Mouse (Mus musculus) midbrain, embryonic 14.5 days (tissue): ENCODE measurements around the gene Ece1. TPM values are rescaled to one million over a fixed set of nuclear protein-coding genes. Genes with fewer than 3 reads are reported as not detected.
A peak's percentile ranks its signal among the peaks of the same experiment; 100 is the strongest.

ENCODE experiments used
- ATAC-seq: fragments of 200-750 bp; cut with Nextera tagmentation; 2 replicates; pipeline ENCODE4 v1.8.0; 2017; ENCODE audit warnings: moderate number of reproducible peaks, moderate library complexity; ENCODE audit not compliant: low FRiP score, low TSS enrichment
- DNase-seq: peaks from one replicate; pipeline ENCODE4 v3.0.0-alpha.2; 2015
- H3K27ac ChIP-seq: fragments of 300-500 bp; sonication (generic); replicated peaks from 2 replicates; pipeline ENCODE4 v1.5.1; 2014; ENCODE audit warnings: mild to moderate bottlenecking, low read depth, low read length, moderate library complexity
- H3K27me3 ChIP-seq: fragments of 300-500 bp; sonication (generic); 2 replicates; pipeline ENCODE4 v1.6.1; 2014; ENCODE audit warnings: low read length, control low read depth, mixed read lengths; ENCODE audit not compliant: control insufficient read depth, insufficient read depth
- H3K36me3 ChIP-seq: fragments of 300-500 bp; sonication (generic); 2 replicates; pipeline ENCODE4 v1.6.1; 2014; ENCODE audit warnings: low read length, control low read depth; ENCODE audit not compliant: control insufficient read depth, insufficient read depth
- H3K4me1 ChIP-seq: fragments of 300-500 bp; sonication (generic); 2 replicates; pipeline ENCODE4 v1.6.1; 2014; ENCODE audit warnings: mild to moderate bottlenecking, antibody characterized with exemption, low read length, control low read depth; ENCODE audit not compliant: control insufficient read depth, insufficient read depth
- H3K4me2 ChIP-seq: fragments of 300-500 bp; sonication (generic); 2 replicates; pipeline ENCODE4 v1.6.1; 2014; ENCODE audit warnings: mild to moderate bottlenecking, low read length, moderate library complexity
- H3K4me3 ChIP-seq: fragments of 300-500 bp; sonication (generic); replicated peaks from 2 replicates; pipeline ENCODE4 v1.5.1; 2014; ENCODE audit warnings: low read depth, low read length
- H3K9ac ChIP-seq: fragments of 300-500 bp; sonication (generic); replicated peaks from 2 replicates; pipeline ENCODE4 v1.6.1; 2014; ENCODE audit warnings: mild to moderate bottlenecking, low read length, moderate library complexity
- H3K9me3 ChIP-seq: fragments of 300-500 bp; sonication (generic); 2 replicates; pipeline ENCODE4 v1.6.1; 2016; ENCODE audit warnings: low read length, control low read depth, mixed read lengths; ENCODE audit not compliant: control insufficient read depth
- WGBS: fragments of 180-500 bp; shearing (Covaris S2); extraction: QIAGEN DNeasy Blood & Tissue Kit; methylation state at CpG from one replicate; pipeline ENCODE4 v1.1.7; 2014; 5-methylcytosine and 5-hydroxymethylcytosine counted together
- polyA plus RNA-seq: library from polyadenylated mRNA; unstranded; fragments of >200 nt; fragmentation: Nextera tagmentation; extraction: Ambion mirVana; gene quantifications from 2 replicates; pipeline ENCODE4 v1.2.1, GENCODE M21; 2014

The Ece1 gene
- polyA plus RNA-seq, 1 experiment from 2014 or later, result 18.4 TPM

DNA sequence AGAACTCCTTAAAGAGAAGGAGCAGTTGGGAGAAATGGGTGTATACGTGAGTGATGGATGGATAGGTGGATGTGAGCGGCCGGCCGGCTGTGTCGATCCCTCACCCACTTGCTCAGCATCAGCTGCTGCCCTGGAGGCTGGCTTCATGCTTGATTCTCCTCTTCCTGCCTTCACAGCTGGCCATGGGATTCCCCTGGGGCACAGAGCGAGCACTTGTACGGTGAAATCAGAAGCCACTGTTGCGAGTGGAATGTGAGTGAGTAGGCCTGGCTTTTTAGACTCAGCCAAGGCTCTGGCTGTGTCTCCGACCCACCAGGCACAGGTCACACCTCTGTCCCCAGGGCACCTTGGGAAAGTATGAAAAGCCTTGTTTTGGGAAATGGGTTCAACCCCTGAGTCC is 20.6 kb downstream of the Ece1 start:
- no peak overlapping the region for H3K27ac ChIP-seq
- no peak overlapping the region for H3K9ac ChIP-seq
- no peak overlapping the region for H3K4me2 ChIP-seq
- no peaks in the 10 kb centered on the region for H3K27me3 ChIP-seq
- H3K4me3 ChIP-seq, result no peak overlapping the region
- WGBS, result 54% methylated on average over 9 of the region's 9 CpGs
- ATAC-seq (no peak), DNase-seq (peak; percentile 48)
- H3K4me1 ChIP-seq, result peaks cover 8% of the 10 kb centered on the region; the same call in 1 of the 2 replicates
- no peaks in the 10 kb centered on the region for H3K36me3 ChIP-seq
- no peaks in the 10 kb centered on the region for H3K9me3 ChIP-seq

DNA sequence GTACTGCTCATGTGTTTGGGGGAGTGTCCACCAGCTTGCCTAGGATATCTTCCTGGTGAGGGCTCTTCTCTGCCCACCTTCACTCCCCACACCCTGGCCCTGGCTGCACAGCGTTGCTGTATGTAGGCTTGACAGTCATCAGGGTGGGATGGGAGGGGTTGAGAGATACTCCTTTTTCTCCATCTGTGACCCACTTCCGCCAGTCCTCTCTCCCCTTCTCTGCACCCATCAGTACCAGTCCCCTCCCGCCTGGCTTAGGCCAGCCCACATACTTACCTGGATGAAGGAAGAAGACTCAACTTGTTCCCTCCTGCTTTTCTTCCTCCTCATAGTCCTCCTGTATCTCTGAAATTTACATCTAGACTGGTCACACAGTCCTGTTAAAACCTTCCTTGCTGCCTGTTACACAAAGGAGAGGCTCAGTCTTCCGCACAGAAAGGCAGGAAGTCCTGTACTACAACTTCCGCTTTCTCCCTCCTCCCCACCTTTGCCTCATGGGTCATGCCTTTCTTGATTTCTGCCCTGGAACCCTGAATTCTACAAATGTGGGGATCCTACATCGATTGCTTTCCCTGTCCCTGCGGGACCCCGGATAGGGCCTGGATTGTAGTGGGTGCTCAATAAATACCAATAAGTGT is 21.6 kb downstream of the Ece1 start:
- no peaks in the 10 kb centered on the region for H3K36me3 ChIP-seq
- H3K4me3 ChIP-seq, result no peak overlapping the region
- no peak overlapping the region for H3K27ac ChIP-seq
- WGBS, result 91% methylated on average over 8 of the region's 8 CpGs
- H3K9me3 ChIP-seq, result no peaks in the 10 kb centered on the region
- peaks cover 8% of the 10 kb centered on the region; the same call in 1 of the 2 replicates for H3K4me1 ChIP-seq
- DNase-seq (no peak), ATAC-seq (no peak)
- H3K9ac ChIP-seq, result no peak overlapping the region
- H3K4me2 ChIP-seq, result no peak overlapping the region
- H3K27me3 ChIP-seq, result no peaks in the 10 kb centered on the region

DNA sequence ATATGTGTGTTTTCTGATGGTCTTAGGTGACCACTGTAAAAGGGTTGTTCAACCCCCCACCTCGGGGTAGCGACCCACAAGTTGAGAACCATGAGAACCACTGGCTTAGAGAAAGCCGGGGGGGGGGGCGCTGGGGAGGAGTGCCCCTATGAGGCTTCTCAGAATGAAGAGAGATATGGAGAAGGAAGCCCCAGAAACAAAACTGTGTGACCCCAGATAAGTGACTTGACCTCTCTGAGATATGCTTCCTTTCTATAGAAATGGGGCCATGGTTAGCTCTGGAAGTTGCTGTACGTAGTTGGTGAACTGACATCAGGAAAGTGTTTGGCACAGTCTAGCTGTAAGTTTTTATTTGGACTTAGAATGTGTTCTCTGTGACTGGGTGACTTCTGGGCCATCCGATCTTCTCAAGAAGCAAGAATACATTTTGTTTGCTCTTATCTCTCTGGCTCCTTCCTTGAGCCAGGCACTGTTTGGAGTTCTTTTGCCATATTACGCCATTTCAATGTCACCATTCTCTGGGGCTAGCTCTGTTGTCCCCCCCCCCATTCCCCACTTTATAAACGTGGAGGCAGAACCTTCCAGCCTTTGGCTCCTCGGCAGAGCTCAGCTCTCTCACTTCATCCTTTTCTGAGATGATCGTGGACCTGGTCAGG is 25.4 kb downstream of the Ece1 start:
- H3K27me3 ChIP-seq, result no peaks in the 10 kb centered on the region
- peaks cover 27% of the 10 kb centered on the region for H3K4me1 ChIP-seq
- H3K36me3 ChIP-seq, result no peaks in the 10 kb centered on the region
- H3K4me2 ChIP-seq, result no peak overlapping the region
- ATAC-seq (no peak), DNase-seq (no peak)
- H3K4me3 ChIP-seq, result no peak overlapping the region
- no peak overlapping the region for H3K27ac ChIP-seq
- 89% methylated on average over 10 of the region's 10 CpGs for WGBS
- no peaks in the 10 kb centered on the region for H3K9me3 ChIP-seq
- H3K9ac ChIP-seq, result no peak overlapping the region

DNA sequence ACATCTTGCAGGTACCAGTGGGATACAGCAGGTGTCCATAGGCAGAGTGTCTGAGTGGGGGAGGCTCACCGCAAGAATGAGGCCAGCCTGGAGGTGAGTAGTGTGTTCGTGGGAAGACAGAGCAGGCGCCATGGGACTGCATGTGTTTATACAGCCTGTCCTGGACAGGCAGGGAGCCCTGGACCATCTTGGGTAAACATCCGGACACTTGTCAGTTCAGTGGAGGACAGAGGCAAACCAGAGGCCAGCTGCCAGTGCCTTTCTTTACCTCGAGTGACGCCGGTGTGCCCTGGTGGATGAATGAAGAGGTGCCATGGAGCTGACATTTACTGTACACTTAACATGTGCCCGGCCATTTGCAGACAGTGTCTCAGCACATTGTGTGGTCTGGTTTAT is 26.0 kb downstream of the Ece1 start:
- no peak overlapping the region for H3K4me2 ChIP-seq
- DNase-seq, result no peak
- WGBS, result 89% methylated on average over 8 of the region's 8 CpGs

DNA sequence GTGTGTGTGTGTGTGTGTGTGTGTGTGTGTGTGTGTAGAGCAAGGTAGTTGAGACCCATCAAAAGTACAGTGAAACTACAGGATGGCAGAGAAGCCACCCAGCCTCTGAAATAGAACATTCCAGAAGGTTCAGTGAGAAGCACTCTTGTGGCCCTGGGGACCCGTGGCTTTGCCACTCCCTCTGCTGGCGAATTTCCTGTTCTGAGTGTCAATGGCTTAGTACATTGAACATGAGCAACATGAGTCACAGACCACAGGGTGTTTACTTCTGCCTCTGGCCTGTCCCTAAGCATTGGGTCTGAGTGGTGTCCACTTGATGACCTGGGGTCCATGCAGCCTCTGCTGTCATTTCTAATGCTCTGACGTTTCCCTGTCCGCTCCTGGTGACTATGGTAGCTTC is 28.6 kb downstream of the Ece1 start:
- WGBS, result 91% methylated on average over 4 of the region's 4 CpGs

More for the DNA sequence above, 26.0 kb downstream of the Ece1 start:
- H3K36me3 ChIP-seq, result no peaks in the 10 kb centered on the region
- H3K4me3 ChIP-seq, result no peak overlapping the region
- H3K4me1 ChIP-seq, result peaks cover 28% of the 10 kb centered on the region
- no peak for ATAC-seq
- no peak overlapping the region for H3K27ac ChIP-seq
- H3K9ac ChIP-seq, result no peak overlapping the region
- no peaks in the 10 kb centered on the region for H3K9me3 ChIP-seq
- H3K27me3 ChIP-seq, result no peaks in the 10 kb centered on the region

DNA sequence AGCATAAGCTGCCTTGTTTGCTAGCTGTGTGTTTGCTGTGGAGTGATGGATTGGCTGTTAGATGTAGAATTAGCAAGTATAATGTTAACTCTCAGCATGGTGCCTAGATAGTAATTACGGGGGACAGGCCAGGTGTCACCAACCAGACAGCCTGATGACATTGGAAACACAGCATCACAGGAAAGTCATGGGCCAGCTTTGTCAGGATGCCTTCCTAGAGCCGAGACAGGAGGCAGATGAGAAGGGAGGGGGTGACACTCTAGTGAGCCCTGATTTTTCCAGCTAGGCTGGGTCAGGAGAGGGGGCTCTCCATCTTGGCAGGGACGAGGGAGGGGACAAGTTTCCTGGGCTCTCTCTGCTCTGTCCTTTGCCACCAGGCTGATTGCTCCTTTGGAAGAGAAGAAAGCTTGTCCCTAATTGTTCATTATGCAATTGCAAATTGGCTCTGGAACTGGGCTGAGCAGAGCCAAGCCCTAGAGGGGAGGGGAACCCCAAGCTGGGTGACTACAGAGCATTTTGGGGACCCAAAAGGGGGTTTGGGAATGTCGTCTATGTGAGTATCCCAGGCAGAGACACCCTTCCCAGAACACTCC is 29.6 kb downstream of the Ece1 start:
- Histone ChIP-seq H3K4me3 (no peak overlapping the region), H3K27ac (peak overlapping the region; percentile 88), H3K9me3 (no peaks in the 10 kb centered on the region), H3K4me2 (peak overlapping the region; percentile 12; the same call in 1 of the 2 replicates), H3K36me3 (no peaks in the 10 kb centered on the region), H3K9ac (no peak overlapping the region), H3K27me3 (no peaks in the 10 kb centered on the region), H3K4me1 (peaks cover 37% of the 10 kb centered on the region)
- WGBS, result 14% methylated on average over 4 of the region's 4 CpGs
- peak; percentile 59 for DNase-seq
- ATAC-seq, result 0 out of 2 replicates have a peak, but pooled peaks have one; percentile 31

More for the DNA sequence above, 28.6 kb downstream of the Ece1 start:
- H3K27ac ChIP-seq, result no peak overlapping the region
- no peak overlapping the region for H3K4me2 ChIP-seq
- no peaks in the 10 kb centered on the region for H3K36me3 ChIP-seq
- no peak for DNase-seq
- H3K27me3 ChIP-seq, result no peaks in the 10 kb centered on the region
- H3K4me3 ChIP-seq, result no peak overlapping the region
- H3K9ac ChIP-seq, result no peak overlapping the region
- H3K4me1 ChIP-seq, result peaks cover 29% of the 10 kb centered on the region
- no peaks in the 10 kb centered on the region for H3K9me3 ChIP-seq
- no peak for ATAC-seq

DNA sequence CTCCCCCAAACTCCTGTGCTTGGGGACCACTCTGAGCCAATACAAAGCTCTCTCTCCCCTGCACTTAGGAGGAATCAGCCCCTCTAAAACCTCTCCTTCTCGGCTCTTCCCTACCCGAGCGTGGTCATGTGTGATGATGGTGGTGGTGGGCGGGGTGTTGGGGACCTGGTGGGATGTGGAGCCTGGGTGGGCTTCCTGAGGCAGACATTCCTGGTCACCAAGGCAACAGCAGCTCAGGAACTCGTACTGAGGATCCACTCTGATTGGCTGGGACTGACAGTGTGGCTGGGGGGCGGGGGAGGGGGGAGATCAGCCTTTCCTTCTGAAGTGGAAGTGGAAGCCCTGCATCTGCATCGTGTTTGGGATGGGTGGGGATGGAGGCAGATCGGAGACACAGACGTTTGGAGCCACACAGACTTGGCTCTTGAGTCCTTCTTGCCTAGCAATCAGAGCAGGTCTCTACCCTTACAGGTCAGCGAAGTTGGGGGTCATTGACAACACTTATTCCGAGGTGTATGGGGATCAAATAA is 30.7 kb downstream of the Ece1 start:
- 7% methylated on average over 11 of the region's 11 CpGs for WGBS

DNA sequence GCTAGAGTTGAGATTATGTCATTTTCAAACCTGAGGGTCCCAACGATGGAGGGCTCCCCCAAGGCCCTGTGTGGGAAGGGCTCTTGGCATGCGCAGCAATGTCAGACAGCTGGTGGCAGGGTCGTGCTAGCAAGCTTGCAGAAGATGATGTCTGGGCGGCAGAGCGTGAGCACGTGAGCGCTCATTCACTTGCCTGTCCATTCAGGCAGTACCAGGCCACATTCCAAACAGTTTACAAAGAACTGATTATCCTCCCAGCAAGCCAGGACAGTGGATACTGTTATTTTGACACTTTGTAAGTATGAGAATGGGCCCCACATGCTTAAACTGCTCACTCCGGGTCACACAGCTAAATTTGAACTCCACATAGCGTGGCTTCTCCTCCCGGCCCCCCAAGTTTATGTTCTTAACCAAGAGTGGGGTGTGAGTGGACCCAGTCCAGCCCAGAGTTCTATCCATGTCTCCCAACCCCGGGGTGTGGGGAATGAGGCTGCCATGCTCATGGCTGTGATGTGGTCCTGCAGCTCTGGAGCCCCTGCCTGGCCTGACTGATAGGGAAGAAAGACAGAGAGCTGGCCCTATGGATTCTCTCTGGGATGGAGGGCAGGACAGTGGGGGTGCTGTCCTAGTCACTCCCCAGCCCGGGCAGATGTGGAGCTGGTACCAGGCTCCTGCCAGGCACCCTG is 34.7 kb downstream of the Ece1 start:
- Histone ChIP-seq H3K4me1 (peaks cover 38% of the 10 kb centered on the region), H3K4me2 (no peak overlapping the region)

More for the DNA sequence above, 30.7 kb downstream of the Ece1 start:
- ATAC-seq (peak; percentile 84), DNase-seq (peak; percentile 87)
- 0 out of 2 replicates have a peak overlapping the region, but pooled peaks have one; percentile 1 for H3K4me3 ChIP-seq
- peak overlapping the region; percentile 49 for H3K4me2 ChIP-seq
- peak overlapping the region; percentile 88 for H3K27ac ChIP-seq
- H3K27me3 ChIP-seq, result no peaks in the 10 kb centered on the region
- no peak overlapping the region for H3K9ac ChIP-seq
- peaks cover 45% of the 10 kb centered on the region for H3K4me1 ChIP-seq
- no peaks in the 10 kb centered on the region for H3K9me3 ChIP-seq
- H3K36me3 ChIP-seq, result no peaks in the 10 kb centered on the region

More for the DNA sequence above, 34.7 kb downstream of the Ece1 start:
- ATAC-seq (no peak), DNase-seq (peak; percentile 69)
- peak overlapping the region; percentile 76 for H3K27ac ChIP-seq
- H3K9ac ChIP-seq, result no peak overlapping the region
- no peak overlapping the region for H3K4me3 ChIP-seq
- H3K9me3 ChIP-seq, result no peaks in the 10 kb centered on the region
- H3K36me3 ChIP-seq, result no peaks in the 10 kb centered on the region
- WGBS, result 18% methylated on average over 12 of the region's 12 CpGs
- H3K27me3 ChIP-seq, result no peaks in the 10 kb centered on the region
